ENCODE assay signal across 30 mouse cellular contexts in genomic region chr13:40070004-40070403, GRCm38 (mm10).
"Had no signal": no experiment of that assay in that cellular context is flagged by ENCODE, and none has a peak within 500 bp of the region (broad histone marks: within the 10 kb centered on the region; RNA-seq: fewer than 3 reads in every experiment).

No protein-coding gene starts in this region.

- H3K4me2 ChIP-seq: embryonic facial prominence, embryonic 12.5 days; embryonic facial prominence, embryonic 13.5 days; embryonic facial prominence, embryonic 15.5 days; forebrain, embryonic 12.5 days; forebrain, embryonic 13.5 days; forebrain, embryonic 15.5 days had no signal

- H3K27me3 ChIP-seq: embryonic facial prominence, embryonic 12.5 days; embryonic facial prominence, embryonic 13.5 days; embryonic facial prominence, embryonic 15.5 days; forebrain, embryonic 12.5 days; forebrain, embryonic 13.5 days; forebrain, embryonic 15.5 days had no signal

- ATAC-seq: forebrain, embryonic 13.5 days; forebrain, embryonic 14.5 days; forebrain, embryonic 15.5 days; forebrain, embryonic 16.5 days; forebrain, postnatal 0 days had no signal

- H3K27ac ChIP-seq: embryonic facial prominence, embryonic 10.5 days; embryonic facial prominence, embryonic 12.5 days; embryonic facial prominence, embryonic 13.5 days; embryonic facial prominence, embryonic 15.5 days; forebrain, embryonic 10.5 days; forebrain, embryonic 12.5 days; forebrain, embryonic 13.5 days; forebrain, embryonic 15.5 days; gastrocnemius, adult 2 months; heart, adult 2 months had no signal

- H3K9me3 ChIP-seq: embryonic facial prominence, embryonic 10.5 days; embryonic facial prominence, embryonic 12.5 days; embryonic facial prominence, embryonic 13.5 days; embryonic facial prominence, embryonic 15.5 days; forebrain, embryonic 10.5 days; forebrain, embryonic 12.5 days; forebrain, embryonic 13.5 days; forebrain, embryonic 15.5 days had no signal

- H3K4me1 ChIP-seq: embryonic facial prominence, embryonic 10.5 days; embryonic facial prominence, embryonic 12.5 days; embryonic facial prominence, embryonic 13.5 days; embryonic facial prominence, embryonic 15.5 days; forebrain, embryonic 12.5 days had no signal

- H3K36me3 ChIP-seq: embryonic facial prominence, embryonic 10.5 days; embryonic facial prominence, embryonic 12.5 days; embryonic facial prominence, embryonic 13.5 days; embryonic facial prominence, embryonic 15.5 days; forebrain, embryonic 10.5 days; forebrain, embryonic 12.5 days; forebrain, embryonic 15.5 days had no signal

- H3K9ac ChIP-seq: embryonic facial prominence, embryonic 12.5 days; embryonic facial prominence, embryonic 13.5 days; embryonic facial prominence, embryonic 15.5 days; forebrain, embryonic 12.5 days; forebrain, embryonic 13.5 days; forebrain, embryonic 15.5 days; forebrain, postnatal 0 days had no signal

- DNase-seq: cerebellum, adult 18-20 months; cerebellum, adult 2 months; cerebellum, adult 8-10 months; cerebellum, adult 9-10 months; cerebellum, adult 9-11 months; cerebellum, postnatal 10 days; cerebellum, postnatal 14 days; cerebellum, postnatal 25 days; cerebellum, postnatal 36 days; embryo, embryonic 11 days; forebrain, postnatal 0 days; gastrocnemius, adult 2 months; gastrocnemius, postnatal 10 days; gastrocnemius, postnatal 14 days; gastrocnemius, postnatal 25 days; gastrocnemius, postnatal 36 days; heart, adult 11 months; heart, adult 18-20 months; heart, adult 2 months had no signal

- H3K4me3 ChIP-seq: embryonic facial prominence, embryonic 10.5 days; embryonic facial prominence, embryonic 12.5 days; embryonic facial prominence, embryonic 13.5 days; embryonic facial prominence, embryonic 15.5 days; erythroblast, embryonic 14.5 days; forebrain, embryonic 10.5 days; forebrain, embryonic 12.5 days; forebrain, embryonic 13.5 days; forebrain, embryonic 15.5 days; gastrocnemius, adult 2 months; heart, adult 2 months had no signal
